In the genomic region with DNA sequence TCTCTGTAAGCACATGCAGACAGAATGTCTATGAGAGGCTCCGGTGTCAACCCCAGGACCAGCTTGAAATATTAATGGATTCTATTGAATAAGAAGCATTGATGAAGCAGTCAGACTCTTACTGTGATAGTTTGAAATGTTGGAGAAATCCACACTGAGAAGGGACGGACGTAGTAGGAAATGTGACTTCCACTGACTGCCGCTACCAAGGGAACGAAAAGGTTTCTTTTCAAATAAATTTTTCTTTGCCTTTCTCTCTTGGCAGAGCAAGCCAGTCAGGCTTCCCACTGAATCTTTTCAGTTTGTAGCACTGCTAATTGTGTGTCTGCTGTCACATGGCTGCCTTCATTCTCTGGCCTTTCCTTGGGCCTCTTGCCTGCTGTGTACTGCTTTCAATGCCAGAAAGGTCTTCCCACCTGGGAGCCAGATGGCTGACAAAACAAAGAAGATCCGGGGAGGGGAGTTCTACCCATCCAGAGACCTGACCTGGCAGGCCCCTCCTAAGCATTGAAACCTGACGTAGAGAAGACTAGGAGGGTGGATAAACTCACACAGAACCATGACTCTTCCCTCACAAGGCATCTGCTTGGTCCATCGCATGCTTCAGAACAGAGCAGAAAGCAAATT, we compare ENCODE assay signal across 12 mouse cellular contexts. TPM values are rescaled to one million over a fixed set of nuclear protein-coding genes. Genes with fewer than 3 reads are reported as not detected.
DNase-seq lines count a peak whose midpoint lies in the region; ATAC-seq and TF ChIP-seq lines count a peak whose summit lies in the region.
"Had no signal": no experiment of that assay in that cellular context is flagged by ENCODE, and none has a peak within 500 bp of the region (broad histone marks: within the 10 kb centered on the region; RNA-seq: fewer than 3 reads in every experiment).

No protein-coding gene starts in this region.

- DNase-seq in cerebellum, postnatal 14 days: peak; percentile 72 to 78
- DNase-seq in left cerebral cortex, postnatal 36 days (ENCODE audit: low spot score in 2 of 2): peak; percentile 61 to 68
- no peak for DNase-seq in urinary bladder, adult 2 months (ENCODE audit: low spot score)
- DNase-seq in thymus, postnatal 36 days: no peak
- DNase-seq in thymus, postnatal 14 days: no peak
- DNase-seq: adrenal gland, postnatal 36 days had no signal

- H3K9ac ChIP-seq in ES-Bruce4 (ENCODE audit: low read depth, poor library complexity, severe bottlenecking): no peak overlapping the region
- H3K9ac ChIP-seq in hindbrain, embryonic 13.5 days: no peak overlapping the region
- no peak overlapping the region for H3K9ac ChIP-seq in kidney, embryonic 14.5 days (ENCODE audit: low read depth, low read length)

- H3K4me1 ChIP-seq in ES-Bruce4 (ENCODE audit: control insufficient read depth, insufficient read depth, low read length): peaks cover 10% of the 10 kb centered on the region
- peaks cover 28% of the 10 kb centered on the region for H3K4me1 ChIP-seq in hindbrain, embryonic 13.5 days (replicated peaks)
- H3K4me1 ChIP-seq in kidney, embryonic 14.5 days (ENCODE audit: control insufficient read depth, insufficient read depth, low read length): no peaks in the 10 kb centered on the region

- ATAC-seq in hindbrain, embryonic 13.5 days (ENCODE audit: low FRiP score): peak; percentile 85
- no peak for ATAC-seq in kidney, embryonic 14.5 days (ENCODE audit: low FRiP score, low TSS enrichment)
- ATAC-seq: intestine, embryonic 16.5 days had no signal

- intact Hi-C loops in left cerebral cortex, postnatal 36 days (cut with DNase I): no loop called here

- no peak for TF ChIP-seq POLR2A in ES-Bruce4 (IDR thresholded peaks at IDR 0.05; ENCODE audit: insufficient read depth, low read length)

- peak overlapping the region; percentile 86 for H3K27ac ChIP-seq in ES-Bruce4 (ENCODE audit: insufficient read depth, low read length)
- H3K27ac ChIP-seq in hindbrain, embryonic 13.5 days: peak overlapping the region; percentile 81
- no peak overlapping the region for H3K27ac ChIP-seq in kidney, embryonic 14.5 days (ENCODE audit: low read depth, low read length)

- H3K4me3 ChIP-seq in ES-Bruce4 (ENCODE audit: low read depth, low read length): no peak overlapping the region
- H3K4me3 ChIP-seq in hindbrain, embryonic 13.5 days: no peak overlapping the region
- H3K4me3 ChIP-seq in kidney, embryonic 14.5 days (ENCODE audit: low read length): no peak overlapping the region
- H3K4me3 ChIP-seq: myocyte had no signal

- no peaks in the 10 kb centered on the region for H3K36me3 ChIP-seq in ES-Bruce4 (ENCODE audit: control insufficient read depth, insufficient read depth, low read length, poor library complexity, severe bottlenecking)
- no peaks in the 10 kb centered on the region for H3K36me3 ChIP-seq in hindbrain, embryonic 13.5 days
- no peaks in the 10 kb centered on the region for H3K36me3 ChIP-seq in kidney, embryonic 14.5 days (ENCODE audit: control insufficient read depth, insufficient read depth, low read length)

- no peak for TF ChIP-seq CTCF in ES-Bruce4 (IDR thresholded peaks at IDR 0.05; ENCODE audit: low read depth, low read length)

- TF ChIP-seq EP300 in ES-Bruce4 (IDR thresholded peaks at IDR 0.05; ENCODE audit: insufficient read depth, low read depth, low read length): peak; percentile 86

- H3K9me3 ChIP-seq in ES-Bruce4 (replicated peaks; ENCODE audit: control insufficient read depth, insufficient read depth, low read length, poor library complexity, severe bottlenecking): no peaks in the 10 kb centered on the region
- H3K9me3 ChIP-seq in hindbrain, embryonic 13.5 days: no peaks in the 10 kb centered on the region
- H3K9me3 ChIP-seq in kidney, embryonic 14.5 days (ENCODE audit: control insufficient read depth, low read length): no peaks in the 10 kb centered on the region

- 38% methylated on average over 8 of the region's 8 CpGs for WGBS in hindbrain, embryonic 13.5 days
- WGBS in kidney, embryonic 14.5 days: 88% methylated on average over 8 of the region's 8 CpGs

- H3K27me3 ChIP-seq in ES-Bruce4 (ENCODE audit: control insufficient read depth, insufficient read depth, low read length, poor library complexity, severe bottlenecking): no peaks in the 10 kb centered on the region
- no peaks in the 10 kb centered on the region for H3K27me3 ChIP-seq in hindbrain, embryonic 13.5 days
- H3K27me3 ChIP-seq in kidney, embryonic 14.5 days (ENCODE audit: control insufficient read depth, insufficient read depth, low read length): no peaks in the 10 kb centered on the region

- H3K4me2 ChIP-seq in hindbrain, embryonic 13.5 days: no peak overlapping the region
- H3K4me2 ChIP-seq in kidney, embryonic 14.5 days (replicated peaks; ENCODE audit: low read depth, low read length): no peak overlapping the region
- H3K4me2 ChIP-seq: liver, embryonic 11.5 days had no signal

RNA-seq across cellular contexts. Expression of gene Paqr8, which starts 15.2 kb away (rescaled TPM):
- 4.4 and 4.9 TPM in 2 replicates for polyA plus RNA-seq in ES-Bruce4 (2011; ENCODE audit: insufficient read depth, insufficient read length, low read depth, missing spikeins)
- 22.5 and 26.2 TPM in 2 replicates for polyA plus RNA-seq in hindbrain, embryonic 13.5 days (2015; fragmentation: Nextera tagmentation; extraction: Ambion mirVana)
- total RNA-seq in left cerebral cortex, postnatal 36 days (2021): 100 to 1,000 TPM; 123 to 125 TPM
- polyA plus RNA-seq in kidney, embryonic 14.5 days (2014; fragmentation: Nextera tagmentation; extraction: Ambion mirVana): 2.5 and 5.1 TPM in 2 replicates
- 9.5 and 10.4 TPM in 2 replicates for polyA plus RNA-seq in urinary bladder, adult 2 months (2012; rRNA removed)

RNA-seq across cellular contexts. Expression of gene Efhc1, which starts 45.8 kb away (rescaled TPM):
- 4.2 and 8.2 TPM in 2 replicates for polyA plus RNA-seq in ES-Bruce4 (2011; ENCODE audit: insufficient read depth, insufficient read length, low read depth, missing spikeins)
- polyA plus RNA-seq in hindbrain, embryonic 13.5 days (2015; fragmentation: Nextera tagmentation; extraction: Ambion mirVana): 2.6 and 3.5 TPM in 2 replicates
- 1 to 10 TPM; 1.6 TPM for total RNA-seq in left cerebral cortex, postnatal 36 days (2021)
- polyA plus RNA-seq in kidney, embryonic 14.5 days (2014; fragmentation: Nextera tagmentation; extraction: Ambion mirVana): 2.4 and 3.4 TPM in 2 replicates
- 3.2 and 4.4 TPM in 2 replicates for polyA plus RNA-seq in urinary bladder, adult 2 months (2012; rRNA removed)

Comparison
In these comparisons a context has a peak if more than half of its experiments do, and no peak if none do; other contexts are left out.
1. DNase-seq: peak in cerebellum, postnatal 14 days (2 of 2) and left cerebral cortex, postnatal 36 days (2 of 2); none in urinary bladder, adult 2 months (single experiment), thymus, postnatal 36 days (0 of 2) and thymus, postnatal 14 days (single experiment).